Mouse (Mus musculus): ENCODE measurements around the gene Adamts5. TPM values are rescaled to one million over a fixed set of nuclear protein-coding genes. Genes with fewer than 3 reads are reported as not detected.

The Adamts5 gene
- polyA plus RNA-seq, 1 experiment from 2014 or later, result not detected

Other genes with a start within 250 kb of the Adamts5 start
- gene Adamts1, start 98.7 kb downstream of the Adamts5 start, polyA plus RNA-seq (2018), result 0.88 to 2.5 TPM (median 0.99 TPM) in 3 replicates